Mouse (Mus musculus): ENCODE measurements at regions not wholly inside any gene's neighbourhood (a gene's known extent, or its start where the extent isn't known, plus 50 kb on each side); places are given as distances from the start of the nearest gene placed in this dataset.

DNA sequence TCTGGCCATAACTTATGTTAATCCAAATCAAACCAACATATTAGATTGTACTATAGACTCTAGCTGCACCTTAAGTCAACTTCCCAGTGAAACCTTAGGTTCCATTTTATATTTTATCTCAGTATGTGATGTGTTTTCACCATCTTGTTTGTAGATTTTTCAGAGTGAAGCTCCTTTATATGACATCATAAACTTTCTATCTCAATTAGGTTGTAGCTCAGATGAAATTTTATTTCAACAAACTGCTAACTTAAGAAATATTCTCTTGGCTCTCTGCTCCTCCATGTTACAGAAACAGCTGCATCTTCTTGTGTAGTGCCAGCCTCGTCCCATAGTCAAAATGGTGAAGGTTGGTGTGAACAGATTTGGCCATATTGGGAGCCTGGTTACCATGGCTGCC is 1988.7 kb upstream of the Slc39a10 start:
- TF ChIP-seq CTCF (IDR thresholded peaks at IDR 0.05; ENCODE audit: low read depth) (no peak), EP300 (IDR thresholded peaks at IDR 0.05; ENCODE audit: low read depth) (no peak)

All from liver, embryonic 14.5 days (tissue).